Mouse (Mus musculus) heart, embryonic 14.5 days (tissue): ENCODE data around the gene Pdzd2. TPM values are rescaled to one million over a fixed set of nuclear protein-coding genes. Genes with fewer than 3 reads are reported as not detected.

ENCODE experiments used
- ATAC-seq: fragments of 200-750 bp; cut with Nextera tagmentation; 2 replicates; pipeline ENCODE4 v1.8.0; 2017; ENCODE audit warnings: low read depth, moderate TSS enrichment; ENCODE audit not compliant: insufficient number of reproducible peaks, insufficient read depth, low FRiP score
- H3K27ac ChIP-seq, 2 experiments: fragments of 200-500 bp in 1 of 2; fragments of 300-500 bp in 1 of 2; sonication (generic) in 1 of 2; replicated peaks in 1 of 2; 2 replicates each; pipeline ENCODE4 v1.5.1; 2012 to 2014; ENCODE audit warnings: low read depth in 2 of 2, low read length in 2 of 2, control low read depth in 1 of 2, mild to moderate bottlenecking in 1 of 2, mixed read lengths in 1 of 2; ENCODE audit not compliant: control insufficient read depth in 1 of 2, insufficient read depth in 1 of 2
- H3K27me3 ChIP-seq: fragments of 300-500 bp; sonication (generic); 2 replicates; pipeline ENCODE4 v1.6.1; 2014; ENCODE audit warnings: mild to moderate bottlenecking, low read length, control low read depth; ENCODE audit not compliant: control insufficient read depth, insufficient read depth
- H3K36me3 ChIP-seq: fragments of 300-500 bp; sonication (generic); 2 replicates; pipeline ENCODE4 v1.6.1; 2014; ENCODE audit warnings: mild to moderate bottlenecking, control low read depth, low read length, mixed read lengths; ENCODE audit not compliant: control insufficient read depth, insufficient read depth
- H3K4me1 ChIP-seq, 2 experiments: fragments of 200-500 bp in 1 of 2; fragments of 300-500 bp in 1 of 2; sonication (generic) in 1 of 2; 2 replicates each; pipeline ENCODE4 v1.6.1; 2012 to 2014; ENCODE audit warnings: low read length in 2 of 2, control low read depth in 1 of 2, mixed read lengths in 1 of 2; ENCODE audit not compliant: control insufficient read depth in 2 of 2, insufficient read depth in 2 of 2
- H3K4me2 ChIP-seq: fragments of 300-500 bp; sonication (generic); 2 replicates; pipeline ENCODE4 v1.6.1; 2014; ENCODE audit warnings: mild to moderate bottlenecking, low read length
- H3K4me3 ChIP-seq, 2 experiments: fragments of 200-500 bp in 1 of 2; fragments of 300-500 bp in 1 of 2; sonication (generic) in 1 of 2; 2 replicates each; pipeline ENCODE4 v1.5.1; 2012 to 2014; ENCODE audit warnings: low read length in 2 of 2, mild to moderate bottlenecking in 2 of 2, control low read depth in 1 of 2, low read depth in 1 of 2, moderate library complexity in 1 of 2; ENCODE audit not compliant: control insufficient read depth in 1 of 2, insufficient read depth in 1 of 2
- H3K9ac ChIP-seq: fragments of 300-500 bp; sonication (generic); 2 replicates; pipeline ENCODE4 v1.6.1; 2014; ENCODE audit warnings: mild to moderate bottlenecking, low read length
- H3K9me3 ChIP-seq: fragments of 300-500 bp; sonication (generic); 2 replicates; pipeline ENCODE4 v1.6.1; 2016; ENCODE audit warnings: low read length, control low read depth; ENCODE audit not compliant: control insufficient read depth
- WGBS: fragments of 180-500 bp; shearing (Covaris S2); extraction: QIAGEN DNeasy Blood & Tissue Kit; methylation state at CpG from one replicate; pipeline ENCODE4 v1.1.7; 2014; 5-methylcytosine and 5-hydroxymethylcytosine counted together
- polyA plus RNA-seq: library from polyadenylated mRNA; unstranded; fragments of >200 nt; fragmentation: Nextera tagmentation; extraction: Ambion mirVana; gene quantifications from 2 replicates; pipeline ENCODE4 v1.2.1, GENCODE M21; 2014

Gene Pdzd2
- polyA plus RNA-seq, 1 experiment from 2014 or later, result 16.8 TPM

DNA sequence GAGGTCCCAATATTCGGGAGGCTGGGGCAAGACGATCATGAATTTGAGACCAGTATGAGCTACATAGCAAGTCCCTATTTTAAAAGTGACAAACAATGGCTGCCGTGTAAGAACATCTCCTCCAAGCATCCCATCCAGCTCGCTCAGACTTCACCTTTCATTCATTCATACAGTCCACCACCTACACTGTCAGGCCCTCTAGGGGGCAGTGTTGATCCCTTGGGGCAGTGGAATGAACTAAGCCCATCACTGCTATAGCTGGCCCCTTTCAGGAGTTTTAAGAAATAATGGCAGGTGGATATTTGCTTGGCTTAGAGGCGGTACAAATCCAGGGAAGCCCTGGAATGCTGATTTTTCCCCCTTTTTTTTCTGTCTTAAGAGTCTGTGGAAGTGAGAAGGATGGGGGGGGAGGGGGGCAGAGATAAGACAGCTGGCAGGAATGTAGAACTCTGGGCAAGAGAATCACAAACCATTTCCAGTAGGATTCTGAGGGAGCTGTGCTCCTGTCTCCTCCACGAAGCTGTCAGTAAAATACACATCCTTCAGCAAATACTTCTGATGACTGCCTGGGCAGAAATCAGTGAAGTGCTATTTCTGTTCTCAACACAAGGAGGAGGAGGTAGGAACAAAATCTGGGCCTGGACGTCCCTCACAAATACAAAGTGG is 49.9 kb downstream of the Pdzd2 start:
- H3K36me3 ChIP-seq, result no peaks in the 10 kb centered on the region
- no peak overlapping the region for H3K4me3 ChIP-seq
- 67% methylated on average over 7 of the region's 7 CpGs for WGBS
- H3K4me1 ChIP-seq, result no peaks in the 10 kb centered on the region; a peak in 1 of 4 replicates
- H3K9ac ChIP-seq, result no peak overlapping the region
- H3K4me2 ChIP-seq, result no peak overlapping the region
- no peaks in the 10 kb centered on the region for H3K9me3 ChIP-seq
- no peaks in the 10 kb centered on the region for H3K27me3 ChIP-seq
- no peak for ATAC-seq
- H3K27ac ChIP-seq, result no peak overlapping the region

DNA sequence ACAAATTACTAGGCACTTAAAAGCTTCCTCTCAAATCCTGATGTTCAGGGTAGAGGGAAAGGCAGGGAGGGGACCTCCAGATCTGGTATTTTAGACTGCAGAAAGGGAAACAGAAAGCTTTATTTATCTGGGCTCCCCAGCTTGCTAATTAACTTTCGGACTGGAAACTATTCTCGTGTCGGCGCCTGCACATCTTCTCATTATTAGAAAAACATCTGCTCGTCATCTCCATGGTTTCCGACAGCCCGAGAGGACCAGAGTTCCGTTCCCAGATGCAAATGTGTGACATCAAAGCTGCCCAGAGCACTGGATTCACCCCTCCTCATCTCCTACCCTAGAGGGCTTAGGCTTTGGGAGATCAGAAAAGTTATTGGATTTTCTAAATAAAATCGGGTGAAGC is 57.2 kb downstream of the Pdzd2 start:
- H3K9me3 ChIP-seq, result peaks cover 3% of the 10 kb centered on the region; the same call in 1 of the 2 replicates
- H3K27ac ChIP-seq, result no peak overlapping the region
- H3K4me2 ChIP-seq, result no peak overlapping the region
- 51% methylated on average over 9 of the region's 9 CpGs for WGBS
- peaks cover 2 to 25% of the 10 kb centered on the region in 2 experiments for H3K4me1 ChIP-seq
- ATAC-seq, result no peak
- H3K9ac ChIP-seq, result no peak overlapping the region
- H3K27me3 ChIP-seq, result no peaks in the 10 kb centered on the region
- no peaks in the 10 kb centered on the region for H3K36me3 ChIP-seq
- H3K4me3 ChIP-seq, result no peak overlapping the region

DNA sequence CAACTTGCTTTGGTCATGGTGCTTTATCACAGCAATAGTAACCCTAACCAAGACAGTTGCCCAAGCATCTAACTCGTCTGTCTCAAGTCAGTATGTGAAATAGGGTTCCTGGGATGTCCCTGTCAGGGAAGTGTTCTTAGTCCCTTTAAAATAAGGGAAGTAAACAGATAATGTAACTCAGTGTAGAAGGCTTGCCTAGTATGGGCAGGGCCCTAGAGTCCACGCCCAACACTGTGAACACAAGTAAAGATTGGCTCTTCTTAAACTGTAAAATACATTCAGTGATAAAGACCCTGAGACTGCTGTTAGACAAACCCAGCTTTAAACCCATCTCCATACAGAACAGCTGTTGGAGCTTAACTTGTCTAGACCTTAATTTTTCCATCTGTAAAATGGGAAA is 57.8 kb downstream of the Pdzd2 start:
- ATAC-seq, result no peak
- Histone ChIP-seq H3K9ac (no peak overlapping the region), H3K4me1 (peaks cover 2 to 25% of the 10 kb centered on the region in 2 experiments), H3K27me3 (no peaks in the 10 kb centered on the region), H3K4me3 (no peak overlapping the region), H3K9me3 (peaks cover 3% of the 10 kb centered on the region; the same call in 1 of the 2 replicates), H3K27ac (no peak overlapping the region), H3K4me2 (no peak overlapping the region), H3K36me3 (no peaks in the 10 kb centered on the region)
- WGBS, result 85% methylated on average over 2 of the region's 2 CpGs

DNA sequence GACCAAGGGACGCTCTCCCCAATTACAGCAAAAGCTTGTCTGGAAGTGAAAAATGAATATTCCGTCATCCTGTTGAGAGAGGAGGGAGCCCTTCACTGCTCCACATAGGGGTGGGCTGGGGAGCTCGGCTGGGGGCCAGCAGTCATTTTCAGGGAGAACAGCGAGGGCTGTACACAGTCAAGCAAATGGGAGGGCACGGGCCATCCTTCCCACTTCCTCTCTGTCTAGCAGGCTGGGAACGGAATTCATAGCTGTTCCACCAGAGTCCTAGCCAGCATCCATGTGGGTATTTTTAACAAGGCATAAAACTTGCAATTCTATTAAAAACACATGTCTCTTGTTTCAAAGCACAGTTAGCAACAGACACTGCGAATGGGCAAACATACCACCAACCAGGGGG is 59.0 kb downstream of the Pdzd2 start:
- no peak overlapping the region for H3K27ac ChIP-seq
- peaks cover 2 to 25% of the 10 kb centered on the region in 2 experiments for H3K4me1 ChIP-seq
- no peak overlapping the region for H3K4me3 ChIP-seq
- no peak overlapping the region for H3K4me2 ChIP-seq
- no peaks in the 10 kb centered on the region for H3K36me3 ChIP-seq
- H3K27me3 ChIP-seq, result no peaks in the 10 kb centered on the region
- peaks cover 3% of the 10 kb centered on the region; the same call in 1 of the 2 replicates for H3K9me3 ChIP-seq
- 67% methylated on average over 7 of the region's 7 CpGs for WGBS
- H3K9ac ChIP-seq, result no peak overlapping the region
- no peak for ATAC-seq

DNA sequence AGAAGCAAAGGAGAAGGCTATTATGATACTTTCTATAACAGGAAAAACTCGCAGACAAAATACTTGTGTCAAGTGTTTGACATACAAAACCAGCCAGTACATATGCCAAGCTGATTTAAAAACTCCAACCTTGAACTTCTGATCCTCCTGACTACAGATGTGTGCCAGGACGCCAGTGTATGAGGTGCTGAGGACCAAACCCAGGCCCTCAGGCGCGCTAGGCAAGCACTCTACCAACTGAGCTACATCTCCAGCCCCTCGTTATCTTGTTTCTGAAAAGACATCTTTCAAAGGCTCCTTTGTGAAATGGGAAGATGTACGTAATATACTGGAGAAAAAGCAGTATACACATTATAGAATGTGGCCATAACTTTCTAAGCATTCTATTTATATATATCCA is 59.7 kb downstream of the Pdzd2 start:
- Histone ChIP-seq H3K4me2 (no peak overlapping the region), H3K27me3 (no peaks in the 10 kb centered on the region), H3K9ac (no peak overlapping the region), H3K4me3 (no peak overlapping the region), H3K9me3 (peaks cover 3% of the 10 kb centered on the region; the same call in 1 of the 2 replicates), H3K27ac (no peak overlapping the region), H3K36me3 (no peaks in the 10 kb centered on the region), H3K4me1 (peaks cover 2 to 25% of the 10 kb centered on the region in 2 experiments)
- 80% methylated on average over 6 of the region's 6 CpGs for WGBS
- no peak for ATAC-seq

DNA sequence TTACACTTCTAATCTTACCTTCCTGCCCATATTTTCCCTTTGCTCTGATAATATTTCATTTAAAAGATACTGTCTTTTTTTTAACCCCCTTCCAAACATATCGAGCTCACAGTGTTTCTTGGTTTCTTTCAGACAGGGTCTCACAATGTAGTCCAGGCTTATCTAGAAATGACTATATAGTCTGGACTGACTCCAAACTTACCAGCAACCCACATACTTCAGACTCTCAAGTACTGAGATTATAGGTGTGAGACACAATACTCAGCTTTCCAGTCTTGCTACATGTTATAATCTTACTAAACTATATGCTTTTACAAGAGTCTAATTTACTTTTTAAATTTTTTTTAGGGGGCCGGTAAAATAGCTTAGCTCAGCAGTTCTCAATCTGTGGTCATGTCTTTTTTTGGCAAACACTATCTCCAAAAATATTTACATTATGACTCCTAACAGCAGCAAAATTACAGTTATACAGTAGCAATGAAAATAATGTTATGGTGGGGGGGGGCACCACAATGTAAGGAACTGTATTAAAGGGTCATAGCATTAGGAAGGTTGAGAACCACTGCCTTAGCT is 61.1 kb downstream of the Pdzd2 start:
- no peak overlapping the region for H3K4me2 ChIP-seq
- 15% methylated on average over 2 of the region's 2 CpGs for WGBS
- H3K27ac ChIP-seq, result no peak overlapping the region

DNA sequence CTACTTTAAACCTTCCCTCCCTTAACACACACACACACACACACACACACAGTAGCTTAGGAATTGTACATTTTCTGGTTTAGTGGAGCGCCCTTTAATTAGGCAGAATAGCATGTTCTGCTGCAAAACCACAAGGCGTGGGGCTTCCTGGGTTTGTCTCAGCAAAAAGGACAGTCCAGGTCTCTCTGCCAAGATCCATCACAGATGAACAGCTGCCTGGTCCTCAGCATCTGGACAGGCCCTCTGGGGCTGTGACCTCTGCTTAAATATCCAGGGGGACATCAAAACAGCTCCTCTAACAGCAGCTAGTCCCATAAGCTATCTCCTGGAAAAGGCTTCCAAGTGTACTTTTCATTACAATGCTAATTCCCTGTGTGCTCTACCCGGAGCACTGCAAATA is 64.4 kb downstream of the Pdzd2 start:
- no peak for ATAC-seq
- WGBS, result 86% methylated on average over 3 of the region's 3 CpGs
- Histone ChIP-seq H3K4me2 (no peak overlapping the region), H3K4me1 (peaks cover 2 to 16% of the 10 kb centered on the region in 2 experiments), H3K9me3 (0 out of 2 replicates have a peak, but pooled peaks cover 3% of the 10 kb centered on the region), H3K36me3 (no peaks in the 10 kb centered on the region), H3K27ac (no peak overlapping the region), H3K27me3 (no peaks in the 10 kb centered on the region), H3K9ac (no peak overlapping the region), H3K4me3 (no peak overlapping the region)

More for the DNA sequence above, 61.1 kb downstream of the Pdzd2 start:
- ATAC-seq, result no peak; the same call in 1 of the 2 replicates
- Histone ChIP-seq H3K9ac (no peak overlapping the region), H3K36me3 (no peaks in the 10 kb centered on the region), H3K9me3 (no peaks in the 10 kb centered on the region), H3K27me3 (no peaks in the 10 kb centered on the region), H3K4me1 (peaks cover 2 to 25% of the 10 kb centered on the region in 2 experiments), H3K4me3 (no peak overlapping the region)
